Comparison of ENCODE assay signal across 20 mouse cellular contexts in the genomic region with DNA sequence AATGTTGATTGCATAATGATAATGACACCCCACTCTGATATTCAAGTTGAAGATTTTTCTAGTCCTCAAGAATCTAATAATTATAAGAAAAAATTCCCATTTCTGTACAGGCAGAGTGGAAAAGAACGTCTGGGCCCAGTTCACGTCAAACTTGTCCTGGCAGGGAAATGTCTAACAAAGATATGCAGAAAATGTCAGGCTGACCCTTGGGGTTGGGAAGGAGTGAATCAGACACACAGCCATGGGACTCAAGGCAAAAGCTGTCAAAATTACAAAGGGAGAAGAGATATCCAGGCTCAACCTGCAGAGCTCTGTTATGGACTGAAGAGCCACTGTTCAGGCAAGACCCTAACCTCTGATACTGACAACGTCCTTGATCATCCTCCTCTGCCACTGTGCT. TPM values are rescaled to one million over a fixed set of nuclear protein-coding genes. Genes with fewer than 3 reads are reported as not detected.
"Had no signal": no experiment of that assay in that cellular context is flagged by ENCODE, and none has a peak within 500 bp of the region (broad histone marks: within the 10 kb centered on the region; RNA-seq: fewer than 3 reads in every experiment).

No protein-coding gene starts in this region.

- H3K36me3 ChIP-seq: kidney, embryonic 15.5 days; liver, embryonic 13.5 days; midbrain, embryonic 12.5 days; midbrain, embryonic 15.5 days; neural tube, embryonic 12.5 days; neural tube, embryonic 15.5 days; stomach, embryonic 15.5 days had no signal

- H3K4me2 ChIP-seq: kidney, embryonic 15.5 days; liver, embryonic 13.5 days; lung, embryonic 14.5 days; midbrain, embryonic 12.5 days; midbrain, embryonic 15.5 days; neural tube, embryonic 12.5 days; neural tube, embryonic 15.5 days; stomach, embryonic 15.5 days had no signal

- H3K9me3 ChIP-seq: kidney, embryonic 15.5 days; liver, embryonic 13.5 days; midbrain, embryonic 12.5 days; midbrain, embryonic 15.5 days; neural tube, embryonic 12.5 days; neural tube, embryonic 15.5 days; stomach, embryonic 15.5 days had no signal

- H3K9ac ChIP-seq: kidney, embryonic 15.5 days; liver, embryonic 13.5 days; lung, embryonic 14.5 days; midbrain, embryonic 12.5 days; midbrain, embryonic 15.5 days; neural tube, embryonic 12.5 days; neural tube, embryonic 15.5 days; stomach, embryonic 15.5 days had no signal

- H3K27ac ChIP-seq: kidney, embryonic 15.5 days; layer of hippocampus, adult 2 months; liver, embryonic 13.5 days; macrophage; midbrain, embryonic 12.5 days; midbrain, embryonic 15.5 days; neural tube, embryonic 12.5 days; neural tube, embryonic 15.5 days; stomach, embryonic 15.5 days had no signal

- DNase-seq: kidney, adult 8-10 months; layer of hippocampus, adult 9-11 months; liver, embryonic 13.5 days; thymus, postnatal 25 days had no signal

- ATAC-seq: intestine, embryonic 16.5 days; midbrain, embryonic 15.5 days had no signal

- H3K4me1 ChIP-seq: kidney, embryonic 15.5 days; liver, embryonic 13.5 days; midbrain, embryonic 12.5 days; midbrain, embryonic 15.5 days; neural tube, embryonic 12.5 days; neural tube, embryonic 15.5 days; stomach, embryonic 15.5 days had no signal

- H3K27me3 ChIP-seq: kidney, embryonic 15.5 days; liver, embryonic 13.5 days; midbrain, embryonic 12.5 days; midbrain, embryonic 15.5 days; neural tube, embryonic 12.5 days; neural tube, embryonic 15.5 days; stomach, embryonic 15.5 days had no signal

- H3K4me3 ChIP-seq: kidney, embryonic 15.5 days; layer of hippocampus, adult 2 months; liver, embryonic 13.5 days; midbrain, embryonic 12.5 days; midbrain, embryonic 15.5 days; neural tube, embryonic 12.5 days; neural tube, embryonic 15.5 days; stomach, embryonic 15.5 days had no signal

RNA-seq across cellular contexts. Expression of gene Tmem45a, which starts 15.5 kb away (rescaled TPM):
- polyA plus RNA-seq: macrophage had no signal

RNA-seq across cellular contexts. Expression of gene Lnp1, which starts 57.4 kb away (rescaled TPM):
- total RNA-seq: liver, adult 2 months; megakaryocyte, adult 5-6 weeks had no signal
- polyA plus RNA-seq: intestine, embryonic 16.5 days; kidney, embryonic 15.5 days; large intestine, adult 2 months; limb, embryonic 11.5 days; liver, adult 2 months; liver, embryonic 13.5 days; liver, embryonic 16.5 days; lung, embryonic 14.5 days; macrophage; midbrain, embryonic 12.5 days; neural tube, embryonic 12.5 days; small intestine, adult 2 months; stomach, embryonic 15.5 days had no signal
